Mouse (Mus musculus) stomach, embryonic 14.5 days (tissue): ENCODE measurements around the gene Syt2. TPM values are rescaled to one million over a fixed set of nuclear protein-coding genes. Genes with fewer than 3 reads are reported as not detected.
A peak's percentile ranks its signal among the peaks of the same experiment; 100 is the strongest.

Experiments
- ATAC-seq: fragments of 200-750 bp; cut with Nextera tagmentation; 2 replicates; pipeline ENCODE4 v1.8.0; 2017; ENCODE audit warnings: low read depth, moderate TSS enrichment; ENCODE audit not compliant: insufficient number of reproducible peaks, insufficient read depth, low FRiP score
- H3K27ac ChIP-seq: fragments of 300-500 bp; sonication (generic); 2 replicates; pipeline ENCODE4 v1.5.1; 2014; ENCODE audit warnings: mild to moderate bottlenecking, low read length, moderate library complexity, mixed read lengths
- H3K27me3 ChIP-seq: fragments of 300-500 bp; sonication (generic); 2 replicates; pipeline ENCODE4 v1.6.1; 2014; ENCODE audit warnings: low read length, control low read depth, mixed read lengths; ENCODE audit not compliant: control insufficient read depth, insufficient read depth
- H3K36me3 ChIP-seq: fragments of 300-500 bp; sonication (generic); 2 replicates; pipeline ENCODE4 v1.6.1; 2014; ENCODE audit warnings: mild to moderate bottlenecking, control low read depth, low read length, moderate library complexity, mixed read lengths; ENCODE audit not compliant: control insufficient read depth, insufficient read depth
- H3K4me1 ChIP-seq: fragments of 300-500 bp; sonication (generic); 2 replicates; pipeline ENCODE4 v1.6.1; 2014; ENCODE audit warnings: low read length, control low read depth, mixed read lengths; ENCODE audit not compliant: control insufficient read depth, insufficient read depth
- H3K4me2 ChIP-seq: fragments of 300-500 bp; sonication (generic); replicated peaks from 2 replicates; pipeline ENCODE4 v1.6.1; 2014; ENCODE audit warnings: low read depth, low read length, control low read depth
- H3K4me3 ChIP-seq: fragments of 300-500 bp; sonication (generic); 2 replicates; pipeline ENCODE4 v1.5.1; 2014; ENCODE audit warnings: low read depth, low read length, control low read depth
- H3K9ac ChIP-seq: fragments of 300-500 bp; sonication (generic); replicated peaks from 2 replicates; pipeline ENCODE4 v1.6.1; 2014; ENCODE audit warnings: low read depth, mild to moderate bottlenecking, control low read depth, low read length, moderate library complexity, mixed read lengths
- H3K9me3 ChIP-seq: fragments of 300-500 bp; sonication (generic); 2 replicates; pipeline ENCODE4 v1.6.1; 2016; ENCODE audit warnings: low read depth, low read length, control low read depth; ENCODE audit not compliant: control insufficient read depth
- WGBS: fragments of 180-500 bp; shearing (Covaris S2); extraction: QIAGEN DNeasy Blood & Tissue Kit; methylation state at CpG from one replicate; pipeline ENCODE4 v1.1.7; 2014; 5-methylcytosine and 5-hydroxymethylcytosine counted together
- polyA plus RNA-seq: library from polyadenylated mRNA; unstranded; fragments of >200 nt; fragmentation: Nextera tagmentation; extraction: Ambion mirVana; gene quantifications from 2 replicates; pipeline ENCODE4 v1.2.1, GENCODE M21; 2014

Gene Syt2
- polyA plus RNA-seq, 1 experiment from 2014 or later, result 3.4 TPM

- 32% methylated on average over 6 of the region's 6 CpGs for WGBS
- Histone ChIP-seq H3K9me3 (no peaks in the 10 kb centered on the region), H3K9ac (no peak overlapping the region), H3K4me2 (no peak overlapping the region), H3K4me1 (peaks cover 42% of the 10 kb centered on the region), H3K27me3 (no peaks in the 10 kb centered on the region), H3K4me3 (no peak overlapping the region), H3K36me3 (peaks cover 6% of the 10 kb centered on the region; the same call in 1 of the 2 replicates), H3K27ac (peak overlapping the region; percentile 97)
- no peak for ATAC-seq
Observed at GRCm38 (mm10) chr1:134774728-134775287, 128.3 kb downstream of the Syt2 start.

DNA sequence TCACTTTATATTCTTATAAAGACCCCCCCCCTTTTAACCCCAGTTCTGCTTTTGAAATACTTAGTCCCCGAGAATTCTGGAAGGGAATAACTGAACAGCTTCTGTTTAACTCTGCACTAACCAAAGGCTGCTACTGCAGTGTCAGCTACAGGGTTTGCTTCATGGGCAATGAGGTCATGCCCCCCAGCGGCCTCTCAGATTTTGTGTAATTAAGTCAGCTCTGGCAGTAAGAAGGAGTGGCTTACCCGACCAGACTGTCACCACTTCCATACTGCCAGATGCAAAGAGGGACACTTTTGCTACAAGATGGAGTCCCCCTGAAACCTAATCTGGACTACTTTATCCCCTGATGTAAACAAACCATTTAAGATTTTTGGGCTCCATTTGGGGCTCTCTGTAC is 129.2 kb downstream of the Syt2 start:
- 24% methylated on average over 3 of the region's 3 CpGs for WGBS
- H3K4me1 ChIP-seq, result peaks cover 41% of the 10 kb centered on the region
- H3K36me3 ChIP-seq, result peaks cover 6% of the 10 kb centered on the region; the same call in 1 of the 2 replicates
- H3K4me2 ChIP-seq, result no peak overlapping the region
- no peaks in the 10 kb centered on the region for H3K9me3 ChIP-seq
- H3K27me3 ChIP-seq, result no peaks in the 10 kb centered on the region
- peak overlapping the region; percentile 97 for H3K27ac ChIP-seq
- H3K9ac ChIP-seq, result no peak overlapping the region
- ATAC-seq, result no peak
- H3K4me3 ChIP-seq, result no peak overlapping the region

DNA sequence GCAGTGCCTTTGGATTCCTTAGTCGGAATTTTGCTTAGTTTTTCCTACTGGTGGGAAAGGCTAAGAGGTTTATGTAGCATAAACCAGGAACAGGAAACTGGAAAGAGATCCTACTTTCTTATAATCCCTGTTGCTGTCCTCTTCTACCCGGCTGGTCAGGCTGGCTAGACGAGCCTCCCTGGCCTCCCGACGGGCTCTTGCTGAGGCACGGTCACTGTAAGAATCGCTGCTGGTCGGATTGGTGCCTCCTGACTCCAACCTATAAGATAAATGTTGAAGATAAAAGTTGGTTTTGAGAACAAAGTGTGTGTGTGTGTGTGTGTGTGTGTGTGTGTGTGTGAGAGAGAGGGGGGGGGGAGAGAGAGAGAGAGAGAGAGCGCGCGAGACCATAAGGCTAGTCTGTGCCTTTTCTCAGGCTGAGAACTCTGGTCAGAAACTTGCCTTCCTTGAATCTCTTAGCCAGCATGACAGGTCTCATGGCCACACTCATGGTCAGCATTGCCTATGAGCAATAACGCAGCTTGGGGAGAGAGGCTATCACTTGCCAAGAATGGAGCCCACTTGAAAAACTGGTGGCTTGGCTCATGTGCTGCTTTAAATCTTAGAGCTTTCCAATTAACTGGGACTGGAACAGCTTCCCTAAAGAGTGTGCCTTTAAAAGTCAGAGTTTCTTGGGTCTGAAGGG is 130.9 kb downstream of the Syt2 start:
- no peak overlapping the region for H3K9ac ChIP-seq
- no peak for ATAC-seq
- no peaks in the 10 kb centered on the region for H3K9me3 ChIP-seq
- peaks cover 30% of the 10 kb centered on the region for H3K4me1 ChIP-seq
- peaks cover 6% of the 10 kb centered on the region; the same call in 1 of the 2 replicates for H3K36me3 ChIP-seq
- no peak overlapping the region; the same call in 1 of the 2 replicates for H3K27ac ChIP-seq
- no peak overlapping the region for H3K4me3 ChIP-seq
- H3K27me3 ChIP-seq, result no peaks in the 10 kb centered on the region
- 72% methylated on average over 12 of the region's 12 CpGs for WGBS
- H3K4me2 ChIP-seq, result no peak overlapping the region

DNA sequence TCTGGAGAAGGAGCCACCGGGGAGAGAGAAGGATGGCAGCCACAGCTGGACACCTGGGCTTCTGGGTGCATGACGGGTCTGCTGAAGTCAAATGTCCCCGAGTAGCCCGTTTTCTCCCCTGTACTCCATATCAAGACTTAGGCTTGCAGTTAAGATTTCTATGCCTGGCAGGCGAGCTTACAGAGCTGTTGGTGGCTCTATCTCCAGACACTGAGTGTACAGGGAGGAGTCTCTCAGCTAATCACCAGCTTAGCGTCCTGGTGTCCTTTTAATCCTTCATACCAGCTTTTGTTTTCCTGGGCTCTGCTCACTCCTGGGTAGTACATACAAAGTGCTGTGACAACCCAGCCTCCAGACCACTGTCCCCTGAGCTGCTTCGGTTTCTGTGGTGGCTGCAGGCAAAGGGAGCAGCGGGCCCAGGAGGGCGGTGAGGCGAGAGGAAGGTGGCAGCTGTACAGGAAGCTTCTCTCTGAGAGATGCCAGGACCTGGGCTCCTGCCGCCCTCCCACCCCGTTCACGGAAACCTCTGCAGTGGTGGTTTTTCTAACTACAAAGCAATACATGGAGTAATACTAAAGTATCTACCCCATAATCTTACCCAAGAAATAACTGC is 131.6 kb downstream of the Syt2 start:
- Histone ChIP-seq H3K27me3 (no peaks in the 10 kb centered on the region), H3K9ac (no peak overlapping the region), H3K4me1 (peaks cover 27% of the 10 kb centered on the region), H3K4me3 (no peak overlapping the region), H3K9me3 (no peaks in the 10 kb centered on the region), H3K36me3 (peaks cover 6% of the 10 kb centered on the region; the same call in 1 of the 2 replicates), H3K27ac (no peak overlapping the region), H3K4me2 (no peak overlapping the region)
- 78% methylated on average over 13 of the region's 13 CpGs for WGBS
- no peak for ATAC-seq

DNA sequence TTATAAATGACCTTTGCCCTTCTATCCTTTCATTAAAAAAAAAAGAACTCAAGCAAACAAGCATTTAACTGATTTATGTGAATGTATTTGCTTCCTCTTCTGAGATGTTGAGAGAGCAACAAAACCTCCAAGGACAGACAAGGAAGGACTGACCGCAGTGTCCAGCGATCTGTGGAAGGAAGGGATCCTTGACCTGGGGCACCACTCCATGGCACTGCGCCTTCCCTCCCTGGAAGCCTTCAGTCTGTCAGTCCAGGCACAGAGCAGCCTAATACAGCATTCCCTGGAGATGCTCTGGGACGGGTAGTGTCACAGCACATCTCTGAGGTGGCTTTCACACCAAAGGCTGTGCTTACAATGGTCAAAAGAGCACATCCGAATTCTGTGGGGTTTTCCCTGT is 136.3 kb downstream of the Syt2 start:
- H3K9me3 ChIP-seq, result no peaks in the 10 kb centered on the region
- no peak overlapping the region for H3K4me2 ChIP-seq
- H3K4me3 ChIP-seq, result no peak overlapping the region
- no peak overlapping the region for H3K27ac ChIP-seq
- 0 out of 2 replicates have a peak, but pooled peaks cover 4% of the 10 kb centered on the region for H3K4me1 ChIP-seq
- WGBS, result 87% methylated on average over 5 of the region's 5 CpGs
- H3K36me3 ChIP-seq, result no peaks in the 10 kb centered on the region; the same call in 1 of the 2 replicates
- no peak overlapping the region for H3K9ac ChIP-seq
- ATAC-seq, result no peak
- no peaks in the 10 kb centered on the region for H3K27me3 ChIP-seq

DNA sequence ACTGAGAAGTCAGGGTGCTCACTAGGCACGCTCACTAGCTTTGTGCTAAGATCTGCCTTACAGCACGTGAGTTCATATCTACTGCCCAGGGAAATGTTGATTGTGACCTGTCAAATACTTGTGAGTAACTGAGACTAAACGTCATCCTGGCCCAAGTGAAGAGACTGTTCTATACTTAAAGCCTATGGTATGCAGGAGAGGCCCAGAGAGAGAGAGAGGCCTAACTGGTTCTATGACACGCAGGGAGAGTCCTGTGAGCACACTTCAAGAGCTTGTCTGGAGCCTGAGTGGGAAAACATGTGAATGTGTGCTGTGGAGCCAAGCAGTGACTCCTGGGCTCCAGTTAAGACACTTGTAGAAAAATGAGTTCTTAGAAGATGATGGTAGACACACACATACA is 137.5 kb downstream of the Syt2 start:
- ATAC-seq, result no peak

GRCm38 (mm10) chr1:134784481-134784880 is 138.0 kb downstream of the Syt2 start:
- Histone ChIP-seq H3K4me2 (no peak overlapping the region), H3K27ac (peak overlapping the region; percentile 61; the same call in 1 of the 2 replicates), H3K36me3 (no peaks in the 10 kb centered on the region; the same call in 1 of the 2 replicates), H3K9ac (no peak overlapping the region), H3K4me3 (no peak overlapping the region), H3K9me3 (no peaks in the 10 kb centered on the region), H3K27me3 (no peaks in the 10 kb centered on the region), H3K4me1 (0 out of 2 replicates have a peak, but pooled peaks cover 4% of the 10 kb centered on the region)
- WGBS, result 64% methylated on average over 6 of the region's 6 CpGs
- no peak for ATAC-seq

More for the DNA sequence above, 137.5 kb downstream of the Syt2 start:
- Histone ChIP-seq H3K36me3 (no peaks in the 10 kb centered on the region; the same call in 1 of the 2 replicates), H3K4me2 (no peak overlapping the region), H3K4me3 (no peak overlapping the region), H3K9ac (no peak overlapping the region), H3K27me3 (no peaks in the 10 kb centered on the region), H3K27ac (peak overlapping the region; percentile 61; the same call in 1 of the 2 replicates), H3K4me1 (0 out of 2 replicates have a peak, but pooled peaks cover 4% of the 10 kb centered on the region), H3K9me3 (no peaks in the 10 kb centered on the region)
- 55% methylated on average over 4 of the region's 4 CpGs for WGBS

- Histone ChIP-seq H3K4me2 (no peak overlapping the region), H3K4me3 (no peak overlapping the region), H3K4me1 (0 out of 2 replicates have a peak, but pooled peaks cover 4% of the 10 kb centered on the region), H3K36me3 (no peaks in the 10 kb centered on the region; the same call in 1 of the 2 replicates), H3K9ac (no peak overlapping the region), H3K27ac (peak overlapping the region; percentile 61; the same call in 1 of the 2 replicates), H3K9me3 (no peaks in the 10 kb centered on the region), H3K27me3 (no peaks in the 10 kb centered on the region)
- ATAC-seq, result no peak
- WGBS, result 82% methylated on average over 1 of the region's 1 CpGs
Observed at GRCm38 (mm10) chr1:134784911-134785310, 138.4 kb downstream of the Syt2 start.
